Mouse (Mus musculus) ES-Bruce4 (cell line): ENCODE measurements around the gene Zfp874a. TPM values are rescaled to one million over a fixed set of nuclear protein-coding genes. Genes with fewer than 3 reads are reported as not detected.

Source experiments
- H3K27ac ChIP-seq: 2 replicates; pipeline ENCODE4 v1.5.1; 2012; ENCODE audit warnings: low read length, inconsistent platforms; ENCODE audit not compliant: insufficient read depth
- H3K27me3 ChIP-seq: 2 replicates; pipeline ENCODE4 v1.6.1; 2012; ENCODE audit warnings: mild to moderate bottlenecking, low read length, inconsistent platforms; ENCODE audit not compliant: control insufficient read depth, poor library complexity, insufficient read depth, severe bottlenecking
- H3K36me3 ChIP-seq: 2 replicates; pipeline ENCODE4 v1.6.1; 2012; ENCODE audit warnings: inconsistent platforms, mild to moderate bottlenecking, low read length, moderate library complexity; ENCODE audit not compliant: control insufficient read depth, poor library complexity, insufficient read depth, severe bottlenecking
- H3K4me1 ChIP-seq: one replicate; pipeline ENCODE4 v1.8.1; 2011; ENCODE audit warnings: low read length; ENCODE audit not compliant: control insufficient read depth, insufficient read depth
- H3K4me3 ChIP-seq: 2 replicates; pipeline ENCODE4 v1.5.1; 2011; ENCODE audit warnings: low read depth, mild to moderate bottlenecking, low read length
- H3K9ac ChIP-seq: 2 replicates; pipeline ENCODE4 v1.6.1; 2012; ENCODE audit warnings: low read depth, mild to moderate bottlenecking, inconsistent platforms; ENCODE audit not compliant: poor library complexity, severe bottlenecking
- H3K9me3 ChIP-seq: replicated peaks from 2 replicates; pipeline ENCODE4 v1.6.1; 2012; ENCODE audit warnings: mild to moderate bottlenecking, low read length, inconsistent platforms; ENCODE audit not compliant: control insufficient read depth, poor library complexity, insufficient read depth, severe bottlenecking
- CTCF ChIP-seq: IDR thresholded peaks from one replicate; pipeline ENCODE4 v1.8.1; 2011; ENCODE audit warnings: low read depth, low read length
- EP300 ChIP-seq: IDR thresholded peaks from 2 replicates; pipeline ENCODE4 v1.6.1; 2011; ENCODE audit warnings: low read depth, low read length; ENCODE audit not compliant: insufficient read depth
- POLR2A ChIP-seq: IDR thresholded peaks from one replicate; pipeline ENCODE4 v1.8.1; 2011; ENCODE audit warnings: low read length; ENCODE audit not compliant: insufficient read depth
- polyA plus RNA-seq: library from polyadenylated mRNA; stranded (reverse); fragments of >200 nt; gene quantifications from 2 replicates; pipeline ENCODE4 v1.2.4, GENCODE M21; 2011; ENCODE audit warnings: low read depth; ENCODE audit not compliant: missing spikeins, insufficient read depth, insufficient read length

Gene Zfp874a
- 26.9 and 28.9 TPM in 2 replicates for polyA plus RNA-seq

DNA sequence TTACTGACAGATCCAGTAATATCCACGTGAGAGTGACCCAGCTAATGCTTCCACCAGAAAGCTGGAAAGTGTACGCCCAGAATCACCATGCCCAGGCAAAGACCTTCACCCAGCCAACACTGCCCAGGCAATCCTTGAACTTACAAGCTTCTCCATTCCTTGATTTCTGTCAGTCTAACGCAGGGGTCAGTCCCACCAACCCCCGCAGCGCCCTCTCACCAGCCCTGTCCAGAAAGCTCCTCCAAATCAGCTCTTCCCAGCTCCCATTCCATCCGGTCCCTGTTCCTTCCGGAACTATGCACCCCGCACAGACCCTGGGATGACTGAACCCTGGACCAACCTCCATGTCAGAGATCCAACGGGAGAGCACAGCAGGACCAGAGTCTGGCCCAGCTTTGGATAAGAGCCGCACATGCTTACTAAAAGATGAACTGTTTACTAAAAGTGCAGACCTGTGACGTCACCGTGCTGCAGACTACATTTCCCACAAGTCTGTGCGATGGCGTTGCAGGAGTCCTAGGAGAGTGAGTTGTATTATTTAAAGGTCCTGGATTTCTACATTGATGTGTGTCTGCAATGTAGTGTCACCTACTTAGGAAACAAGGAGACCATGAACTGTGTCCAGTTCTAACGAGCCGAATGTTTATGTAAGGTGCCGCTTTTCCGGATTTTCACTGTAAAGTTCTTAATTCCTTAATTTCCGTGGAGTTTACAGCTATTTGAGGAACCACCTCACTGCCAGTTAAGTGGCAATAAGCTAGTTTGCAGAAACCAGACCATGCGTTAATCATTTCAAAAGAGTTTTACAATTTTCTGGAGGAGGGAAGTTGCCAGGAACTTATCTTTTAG lies at the start of gene Zfp874a:
Gene Zfp874a (minus strand): TSS at position 453 of the 849 bp plus-strand sequence.
- Histone ChIP-seq H3K27ac (peak within 1 kb of the TSS; percentile 23; the same call in 1 of the 2 replicates), H3K9ac (peak within 1 kb of the TSS; percentile 78), H3K4me3 (peak within 1 kb of the TSS; percentile 97), H3K4me1 (no peaks in the 10 kb centered on the region), H3K9me3 (no peaks in the 10 kb centered on the region), H3K36me3 (peaks cover 3% of the 10 kb centered on the region), H3K27me3 (no peaks in the 10 kb centered on the region)
- TF ChIP-seq CTCF (no peak), EP300 (no peak)

DNA sequence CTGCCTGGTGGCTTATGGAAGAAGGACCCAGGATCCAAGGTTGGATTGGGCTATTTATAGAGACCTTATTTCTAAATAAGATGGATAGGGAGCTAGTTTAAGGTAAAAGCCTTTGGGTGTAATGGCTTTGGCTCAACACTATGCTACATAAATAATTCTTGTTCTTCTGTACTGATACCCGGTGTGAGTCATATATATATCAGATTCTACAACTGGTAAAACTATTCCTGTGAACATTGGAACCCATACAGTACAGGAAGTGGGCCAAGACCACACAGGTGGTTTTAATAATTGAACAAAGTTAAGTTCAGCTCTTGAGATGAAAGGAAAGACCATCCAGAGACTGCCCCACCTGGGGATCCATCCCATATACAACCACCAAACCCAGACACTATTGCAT lies 49.5 kb upstream of the Zfp874a start:
- no peak overlapping the region for H3K9ac ChIP-seq

DNA sequence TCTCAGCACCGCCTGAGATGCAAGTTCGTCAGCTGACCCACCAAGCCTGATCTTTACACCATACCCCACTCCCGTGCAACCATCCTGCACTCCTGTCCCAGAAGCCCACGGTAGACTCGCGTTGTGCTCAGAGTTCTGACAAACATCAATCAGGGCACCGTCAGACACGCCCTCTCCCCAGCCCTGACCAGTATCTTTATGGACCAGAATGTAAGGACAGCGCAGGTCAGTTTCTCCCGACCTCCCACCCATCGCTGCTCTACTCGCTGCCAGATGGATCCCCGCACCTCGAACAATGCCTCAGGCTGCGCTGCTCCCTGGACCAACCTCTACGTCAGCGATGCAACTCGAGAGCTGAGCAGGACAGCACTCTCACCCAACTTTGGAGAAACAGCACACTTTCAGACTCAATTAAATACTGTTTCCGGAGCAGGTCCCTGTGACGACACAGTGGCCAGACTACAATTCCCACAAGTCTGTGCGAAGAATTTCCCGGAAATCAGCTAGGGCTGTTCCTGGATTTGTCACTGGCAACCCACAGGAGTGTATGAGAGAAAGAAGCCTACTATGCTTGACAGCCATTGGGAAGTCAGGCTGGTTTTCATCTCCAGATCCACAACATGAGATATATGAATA lies 48.8 kb upstream of the Zfp874a start, which contains the start of gene Zfp58:
Gene Zfp58 (minus strand): TSS at position 472 of the 636 bp plus-strand sequence.
- no peaks in the 10 kb centered on the region for H3K9me3 ChIP-seq
- H3K27ac ChIP-seq: no peak within 1 kb of the TSS; the same call in 1 of the 2 replicates
- no peak for TF ChIP-seq CTCF
- TF ChIP-seq EP300: no peak
- no peak for TF ChIP-seq POLR2A
- peak within 1 kb of the TSS; percentile 95 for H3K4me3 ChIP-seq
- H3K4me1 ChIP-seq: no peaks in the 10 kb centered on the region
- H3K27me3 ChIP-seq: no peaks in the 10 kb centered on the region
- H3K36me3 ChIP-seq: no peaks in the 10 kb centered on the region
- H3K9ac ChIP-seq: peak within 1 kb of the TSS; percentile 34

More for the DNA sequence above, 49.5 kb upstream of the Zfp874a start:
- Histone ChIP-seq H3K36me3 (no peaks in the 10 kb centered on the region), H3K4me3 (no peak overlapping the region), H3K27me3 (no peaks in the 10 kb centered on the region), H3K27ac (no peak overlapping the region), H3K4me1 (no peaks in the 10 kb centered on the region), H3K9me3 (no peaks in the 10 kb centered on the region)
- TF ChIP-seq EP300 (no peak), CTCF (no peak), POLR2A (no peak)

GRCm38 (mm10) chr13:67495631-67496030 lies 44.2 kb upstream of the Zfp874a start:
- Histone ChIP-seq H3K4me1 (no peaks in the 10 kb centered on the region), H3K9me3 (peaks cover 3% of the 10 kb centered on the region; the same call in 1 of the 2 replicates), H3K36me3 (peaks cover 14% of the 10 kb centered on the region), H3K27me3 (no peaks in the 10 kb centered on the region), H3K9ac (no peak overlapping the region), H3K4me3 (no peak overlapping the region), H3K27ac (peak overlapping the region; percentile 33; the same call in 1 of the 2 replicates)
- TF ChIP-seq EP300 (no peak), CTCF (no peak), POLR2A (no peak)

DNA sequence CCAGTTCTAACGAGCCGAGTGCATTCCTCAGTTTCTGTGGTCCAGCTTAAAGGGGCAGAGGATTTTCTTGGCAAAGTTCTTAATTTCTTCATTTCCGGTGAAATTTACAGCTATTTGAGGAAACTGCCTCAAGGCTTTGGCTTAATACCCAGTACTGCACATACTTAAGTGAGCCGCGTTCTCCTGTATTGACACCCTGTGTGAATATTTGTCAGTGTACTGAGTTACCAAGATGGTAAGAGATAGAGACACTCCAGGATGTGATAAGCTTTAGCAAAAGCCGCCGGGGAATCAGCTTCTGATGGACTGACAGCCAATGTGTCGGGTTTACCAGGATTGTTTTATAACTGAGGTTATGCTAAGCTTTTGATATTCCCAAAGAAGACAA lies 33.0 kb upstream of the Zfp874a start:
- H3K27ac ChIP-seq: no peak overlapping the region
- H3K9me3 ChIP-seq: no peaks in the 10 kb centered on the region
- 0 out of 2 replicates have a peak overlapping the region, but pooled peaks have one; percentile 23 for H3K9ac ChIP-seq
- no peaks in the 10 kb centered on the region for H3K4me1 ChIP-seq
- H3K36me3 ChIP-seq: no peaks in the 10 kb centered on the region; the same call in 1 of the 2 replicates
- no peaks in the 10 kb centered on the region for H3K27me3 ChIP-seq
- TF ChIP-seq EP300 (no peak), CTCF (no peak), POLR2A (no peak)
- peak overlapping the region; percentile 79 for H3K4me3 ChIP-seq
